ENCODE assay signal across 11 mouse cellular contexts in the genomic region with DNA sequence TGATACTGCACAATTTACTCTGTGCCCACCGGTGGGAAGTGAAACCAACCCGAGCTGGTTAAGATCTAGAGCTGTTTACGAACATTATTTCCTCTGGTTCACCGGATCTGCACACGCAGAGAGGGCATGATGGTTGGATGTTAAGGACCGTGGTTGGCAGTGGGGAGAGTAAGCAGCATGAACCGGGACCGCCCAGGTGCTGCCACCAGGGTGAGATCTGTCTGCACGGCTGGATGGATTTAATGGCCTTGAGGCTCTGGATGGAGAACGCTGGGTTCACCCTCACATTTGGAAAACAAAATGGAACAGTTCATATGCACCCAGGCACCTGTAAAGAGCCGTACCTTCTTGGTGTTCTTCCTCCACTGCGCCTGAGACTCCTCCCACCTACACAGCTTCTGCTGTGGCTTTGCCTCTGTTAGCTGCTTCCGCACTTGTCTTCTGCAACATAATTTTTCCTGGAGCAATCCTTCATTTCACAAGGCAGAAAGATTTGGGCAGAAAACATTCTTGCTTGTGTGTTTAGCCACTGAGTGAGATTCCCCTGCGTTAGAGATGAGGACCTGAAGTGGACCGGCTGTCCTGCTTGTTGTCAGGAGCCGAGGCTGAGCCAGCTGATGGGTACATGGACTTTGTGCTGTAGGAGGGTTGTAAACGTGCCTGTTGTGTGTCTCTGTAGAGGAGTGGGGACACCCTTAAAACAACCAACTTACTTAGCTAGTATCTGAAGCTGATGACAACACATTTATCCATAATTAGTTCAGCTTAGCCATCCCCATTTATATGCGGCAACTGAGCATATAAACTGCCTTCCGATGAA. TPM values are rescaled to one million over a fixed set of nuclear protein-coding genes. Genes with fewer than 3 reads are reported as not detected.
DNase-seq lines count a peak whose midpoint lies in the region; ATAC-seq and TF ChIP-seq lines count a peak whose summit lies in the region.
"Had no signal": no experiment of that assay in that cellular context is flagged by ENCODE, and none has a peak within 500 bp of the region (broad histone marks: within the 10 kb centered on the region; RNA-seq: fewer than 3 reads in every experiment).

No protein-coding gene starts in this region.

- no peaks in the 10 kb centered on the region for H3K9me3 ChIP-seq in liver, embryonic 11.5 days (ENCODE audit: control insufficient read depth, low read length)

- no peak overlapping the region for H3K4me2 ChIP-seq in liver, embryonic 11.5 days

- no peaks in the 10 kb centered on the region for H3K4me1 ChIP-seq in liver, adult 2 months (ENCODE audit: control insufficient read depth, insufficient read depth, low read length)
- H3K4me1 ChIP-seq in liver, embryonic 11.5 days (replicated peaks; ENCODE audit: control insufficient read depth, insufficient read depth, low read length): 0 out of 2 replicates have a peak, but pooled peaks cover under 1% of the 10 kb centered on the region
- peaks cover 21% of the 10 kb centered on the region for H3K4me1 ChIP-seq in thymus, adult 2 months (replicated peaks; ENCODE audit: control insufficient read depth, insufficient read depth, low read length)

- no peak overlapping the region for H3K27ac ChIP-seq in liver, adult 2 months (replicated peaks; ENCODE audit: insufficient read depth, low read depth, low read length)
- no peak overlapping the region for H3K27ac ChIP-seq in liver, embryonic 11.5 days (ENCODE audit: low read depth, low read length)
- H3K27ac ChIP-seq in thymus, adult 2 months (ENCODE audit: control insufficient read depth, insufficient read depth, low read length): peak overlapping the region; percentile 98

- no peak overlapping the region for H3K4me3 ChIP-seq in liver, adult 2 months (ENCODE audit: insufficient read depth, low read depth, low read length)
- H3K4me3 ChIP-seq in liver, embryonic 11.5 days (ENCODE audit: low read depth, low read length): no peak overlapping the region
- H3K4me3 ChIP-seq in thymus, adult 2 months (ENCODE audit: control insufficient read depth, insufficient read depth, low read length): peak overlapping the region; percentile 72
- H3K4me3 ChIP-seq: myocyte had no signal

- 67% methylated on average over 19 of the region's 19 CpGs for WGBS in liver, adult 2 months
- 82% methylated on average over 19 of the region's 19 CpGs for WGBS in liver, embryonic 11.5 days
- WGBS in thymus, adult 2 months: 24% methylated on average over 19 of the region's 19 CpGs

- ATAC-seq in liver, embryonic 11.5 days (replicated peaks; ENCODE audit: low FRiP score): no peak

- no peak for TF ChIP-seq CTCF in liver, adult 2 months (IDR thresholded peaks at IDR 0.05; ENCODE audit: low read depth, low read length)
- TF ChIP-seq CTCF in thymus, adult 2 months (IDR thresholded peaks at IDR 0.05; ENCODE audit: borderline replicate concordance, control insufficient read depth, extremely low read depth, insufficient read depth, low read length, poor library complexity): no peak

- DNase-seq in liver, adult 2 months (ENCODE audit: extremely low read depth, low read depth, low spot score): peak; percentile 57
- no peak for DNase-seq in liver, embryonic 11.5 days (ENCODE audit: low spot score)
- DNase-seq in brain, adult 2 months (ENCODE audit: low read depth, low spot score): peak; percentile 54
- peak; percentile 32 to 65 for DNase-seq in kidney, postnatal 25 days
- DNase-seq in thymus, adult 2 months: peak; percentile 54
- DNase-seq in adrenal gland, adult 8-10 months: no peak
- DNase-seq in right cerebral cortex, postnatal 10 days (ENCODE audit: low spot score in 2 of 2): no peak
- DNase-seq in heart, postnatal 10 days: no peak
- DNase-seq: right cerebral cortex, postnatal 4 days had no signal

- intact Hi-C loops in heart, postnatal 10 days (cut with DNase I): no loop called here

- no peaks in the 10 kb centered on the region; the same call in 1 of the 2 replicates for H3K36me3 ChIP-seq in liver, adult 2 months (ENCODE audit: control insufficient read depth, insufficient read depth, low read length)
- H3K36me3 ChIP-seq in liver, embryonic 11.5 days (ENCODE audit: control insufficient read depth, insufficient read depth, low read length): peaks cover 7% of the 10 kb centered on the region; the same call in 1 of the 2 replicates
- H3K36me3 ChIP-seq in thymus, adult 2 months (ENCODE audit: control insufficient read depth, insufficient read depth, low read length): peaks cover 11% of the 10 kb centered on the region

- peaks cover 4% of the 10 kb centered on the region; the same call in 1 of the 2 replicates for H3K79me2 ChIP-seq in liver, adult 2 months (ENCODE audit: control insufficient read depth, insufficient read depth, low read length)

- H3K27me3 ChIP-seq in liver, adult 2 months (ENCODE audit: control insufficient read depth, insufficient read depth, low read length): no peaks in the 10 kb centered on the region
- no peaks in the 10 kb centered on the region for H3K27me3 ChIP-seq in liver, embryonic 11.5 days (replicated peaks; ENCODE audit: control insufficient read depth, insufficient read depth, low read length)
- H3K27me3 ChIP-seq in thymus, adult 2 months (ENCODE audit: control insufficient read depth, insufficient read depth, low read length): no peaks in the 10 kb centered on the region

- H3K9ac ChIP-seq in liver, adult 2 months (ENCODE audit: low read depth, low read length): no peak overlapping the region
- H3K9ac ChIP-seq in liver, embryonic 11.5 days (ENCODE audit: low read depth, low read length): no peak overlapping the region

- TF ChIP-seq POLR2A in liver, adult 2 months (IDR thresholded peaks at IDR 0.05; ENCODE audit: extremely low read depth, insufficient read depth, low read length): no peak
- peak; percentile 52 for TF ChIP-seq POLR2A in thymus, adult 2 months (IDR thresholded peaks at IDR 0.05; ENCODE audit: control insufficient read depth, extremely low read depth, insufficient read depth, low read length, poor library complexity)

RNA-seq across cellular contexts. Expression of a gene that starts 8.5 kb away (rescaled TPM):
- total RNA-seq in liver, adult 2 months (2014; rRNA removed): 8.8 and 9.1 TPM in 2 replicates
- 5.4 and 6.9 TPM in 2 replicates for polyA plus RNA-seq in liver, adult 2 months (2012; rRNA removed)
- polyA plus RNA-seq in liver, embryonic 11.5 days (2014; fragmentation: Nextera tagmentation; extraction: Ambion mirVana): 6.8 and 7.6 TPM in 2 replicates
- polyA plus RNA-seq in thymus, adult 2 months (2012; rRNA removed): 27.2 and 33.8 TPM in 2 replicates
- 10 to 100 TPM; 23.3 to 27.7 (median 24.8) TPM for total RNA-seq in adrenal gland, adult 8-10 months (2022)
- total RNA-seq in heart, postnatal 10 days (2021): 1 to 10 TPM; 8.5 to 9.5 TPM

RNA-seq across cellular contexts. Expression of a gene that starts 12.8 kb away (rescaled TPM):
- total RNA-seq in liver, adult 2 months (2014; rRNA removed): 0.27 and 0.92 TPM in 2 replicates
- 0.17 and 0.26 TPM in 2 replicates for polyA plus RNA-seq in liver, adult 2 months (2012; rRNA removed)
- 0.40 and 0.65 TPM in 2 replicates for polyA plus RNA-seq in liver, embryonic 11.5 days (2014; fragmentation: Nextera tagmentation; extraction: Ambion mirVana)
- polyA plus RNA-seq in thymus, adult 2 months (2012; rRNA removed): 2.8 and 2.9 TPM in 2 replicates
- under 1 TPM in 2 of 4 experiments, not detected in 2; 0.35 to 0.80 TPM for total RNA-seq in adrenal gland, adult 8-10 months (2022)
- total RNA-seq in heart, postnatal 10 days (2021): not detected
- total RNA-seq: MEL had no signal

RNA-seq across cellular contexts. Expression of a gene that starts 57.1 kb away (rescaled TPM):
- total RNA-seq in liver, adult 2 months (2014; rRNA removed): 15.2 and 22.1 TPM in 2 replicates
- 8.7 and 9.6 TPM in 2 replicates for polyA plus RNA-seq in liver, adult 2 months (2012; rRNA removed)
- 139 and 140 TPM in 2 replicates for polyA plus RNA-seq in liver, embryonic 11.5 days (2014; fragmentation: Nextera tagmentation; extraction: Ambion mirVana)
- 8.4 and 9.4 TPM in 2 replicates for polyA plus RNA-seq in thymus, adult 2 months (2012; rRNA removed)
- 10 to 100 TPM; 75.1 to 86.0 (median 81.8) TPM for total RNA-seq in adrenal gland, adult 8-10 months (2022)
- 100 to 1,000 TPM; 145 to 150 TPM for total RNA-seq in heart, postnatal 10 days (2021)

Comparison
In these comparisons a context has a peak if more than half of its experiments do, and no peak if none do; other contexts are left out.
1. DNase-seq: peak in liver, adult 2 months (single experiment), brain, adult 2 months (single experiment), kidney, postnatal 25 days (2 of 2) and thymus, adult 2 months (single experiment); none in liver, embryonic 11.5 days (single experiment), adrenal gland, adult 8-10 months (single experiment), right cerebral cortex, postnatal 10 days (0 of 2) and heart, postnatal 10 days (0 of 2).